Mouse (Mus musculus) 3T3-L1 (cell line): Measurements from ENCODE around the gene Hdhd3.
A peak's percentile ranks its signal among the peaks of the same experiment; 100 is the strongest.
"Not testable (repeated sequence)": the region's sequence is repeated elsewhere in the genome, so short reads cannot be mapped to it uniquely, and the experiment has no call there.

Experiments used
- DNase-seq: peaks from one replicate; pipeline ENCODE4 v3.0.0-alpha.2; 2015; ENCODE audit warnings: low read depth, low spot score

Gene Hdhd3

DNA sequence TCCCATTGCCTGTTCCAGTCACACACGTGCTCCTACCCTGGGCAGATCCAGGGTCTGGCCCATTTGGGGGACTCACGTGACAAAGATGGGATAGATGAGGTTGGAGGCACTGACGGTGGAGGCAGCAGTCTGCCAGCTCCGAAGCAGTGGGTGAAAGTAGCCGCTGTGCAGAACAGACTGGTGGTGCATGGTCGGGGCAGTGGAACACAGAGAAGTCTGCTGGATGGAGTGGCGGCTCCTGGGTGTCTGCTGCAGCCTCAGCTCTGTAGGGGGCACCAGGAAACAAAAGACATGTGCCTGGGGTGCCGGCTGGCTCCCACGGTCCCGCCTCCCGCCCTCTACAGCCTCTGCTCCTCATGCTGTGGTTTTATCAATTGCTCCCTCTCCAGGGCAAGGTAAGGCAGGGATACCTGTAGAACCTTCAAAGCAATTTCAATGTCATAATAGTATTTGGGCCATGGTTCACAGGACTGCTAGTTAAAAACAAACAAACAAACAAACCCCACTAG, 10.8 kb upstream of the Hdhd3 start:
- no peak for DNase-seq

DNA sequence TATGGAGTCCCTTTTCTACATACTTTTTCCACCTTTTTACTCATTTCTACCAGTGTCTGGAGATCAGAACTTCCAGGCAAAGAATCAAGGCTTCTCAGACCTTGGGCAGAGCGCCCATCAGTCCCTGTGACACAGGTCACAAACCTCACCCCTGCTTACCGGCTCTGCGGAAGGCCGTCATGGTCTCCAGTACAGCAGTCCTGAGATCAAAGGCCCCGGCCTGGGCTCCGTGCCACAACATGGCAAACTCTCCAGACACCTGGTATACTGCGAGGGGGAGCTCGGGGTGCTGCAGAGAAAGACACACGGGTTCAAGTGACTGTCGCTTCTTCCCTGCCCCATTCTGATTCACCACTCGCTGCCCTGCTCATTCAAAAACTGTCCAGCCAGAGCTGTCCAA, 6.7 kb upstream of the Hdhd3 start:
- no peak for DNase-seq

DNA sequence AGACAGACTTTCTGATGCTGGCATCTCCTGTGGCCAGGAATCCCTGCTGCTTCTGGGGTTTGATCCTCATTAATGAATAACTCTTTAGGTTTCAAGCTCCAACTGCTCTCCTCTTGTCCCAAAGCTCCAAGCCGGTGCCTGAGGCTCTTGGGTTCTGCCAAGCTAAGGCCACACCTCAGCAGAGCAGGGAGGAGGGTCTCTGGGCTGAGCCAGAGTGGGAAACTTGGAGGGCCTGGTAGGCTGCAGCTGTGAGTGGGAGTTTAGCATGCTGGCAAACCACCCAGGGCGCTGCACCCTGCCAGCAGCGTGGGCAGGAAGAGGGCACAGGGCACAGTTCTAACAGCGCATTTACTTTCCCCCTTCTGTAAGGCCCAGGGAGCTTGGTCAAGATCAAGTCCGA, 5.6 kb upstream of the Hdhd3 start:
- DNase-seq = no peak

DNA sequence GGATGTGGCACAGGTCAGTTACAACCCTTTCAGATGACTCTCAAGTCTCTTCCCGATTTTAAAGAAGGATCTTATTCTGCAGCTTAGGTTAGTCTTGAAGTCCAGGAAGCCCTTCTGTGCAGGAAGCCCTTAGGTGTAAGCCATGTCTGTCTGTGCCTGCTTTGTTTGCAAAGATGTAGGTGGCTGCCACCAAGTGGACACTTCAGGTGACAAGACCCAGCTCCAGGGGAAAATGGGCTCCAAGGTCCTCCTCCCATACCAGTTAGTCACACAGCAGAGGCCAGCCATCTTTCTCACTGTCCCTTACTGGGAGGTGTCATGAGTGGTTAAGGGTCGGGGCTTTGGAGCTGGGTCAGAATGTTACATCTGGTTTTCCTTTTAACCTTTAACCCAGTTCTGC, 3.5 kb upstream of the Hdhd3 start:
- DNase-seq = peak; percentile 70

DNA sequence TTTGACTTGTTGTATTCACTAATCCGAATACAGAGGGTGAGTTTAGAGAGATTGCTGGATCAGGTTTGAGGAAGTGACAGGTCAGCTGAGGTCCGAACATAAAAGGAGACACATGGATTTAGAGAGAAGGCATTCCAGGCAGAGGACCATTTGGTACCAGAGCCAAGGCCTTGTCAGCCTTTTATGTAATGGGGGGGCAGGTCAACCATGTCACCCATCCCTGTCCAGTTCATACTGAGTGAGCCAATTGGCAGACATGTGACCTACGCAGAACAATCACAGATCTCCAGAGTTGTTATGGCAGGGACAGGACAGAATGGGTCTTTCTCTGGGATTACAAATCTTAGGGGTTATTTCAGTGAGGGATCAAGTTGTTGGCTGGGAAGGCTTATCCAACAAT, 2.7 kb upstream of the Hdhd3 start:
- no peak for DNase-seq

DNA sequence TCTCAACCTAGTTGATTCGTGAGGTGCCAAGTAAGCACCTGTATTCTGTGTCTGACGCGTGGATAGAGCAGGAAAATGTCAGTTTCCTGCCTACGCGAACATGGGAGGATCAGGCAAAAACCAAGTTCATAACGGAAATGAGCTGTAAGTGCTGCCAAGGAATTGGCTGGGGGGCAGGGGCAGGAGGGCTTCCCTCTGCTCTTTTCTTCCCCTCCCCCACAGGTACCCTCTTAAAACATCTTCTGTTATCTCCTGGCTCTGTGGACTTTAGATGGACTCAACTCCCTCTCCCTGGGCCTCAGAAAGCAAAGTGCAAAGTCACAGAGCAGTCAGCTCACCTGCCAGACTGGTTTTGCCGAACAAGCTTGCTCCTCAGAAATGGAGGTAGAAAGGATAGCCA, 298 bp downstream of the Hdhd3 start:
- DNase-seq = no peak

DNA sequence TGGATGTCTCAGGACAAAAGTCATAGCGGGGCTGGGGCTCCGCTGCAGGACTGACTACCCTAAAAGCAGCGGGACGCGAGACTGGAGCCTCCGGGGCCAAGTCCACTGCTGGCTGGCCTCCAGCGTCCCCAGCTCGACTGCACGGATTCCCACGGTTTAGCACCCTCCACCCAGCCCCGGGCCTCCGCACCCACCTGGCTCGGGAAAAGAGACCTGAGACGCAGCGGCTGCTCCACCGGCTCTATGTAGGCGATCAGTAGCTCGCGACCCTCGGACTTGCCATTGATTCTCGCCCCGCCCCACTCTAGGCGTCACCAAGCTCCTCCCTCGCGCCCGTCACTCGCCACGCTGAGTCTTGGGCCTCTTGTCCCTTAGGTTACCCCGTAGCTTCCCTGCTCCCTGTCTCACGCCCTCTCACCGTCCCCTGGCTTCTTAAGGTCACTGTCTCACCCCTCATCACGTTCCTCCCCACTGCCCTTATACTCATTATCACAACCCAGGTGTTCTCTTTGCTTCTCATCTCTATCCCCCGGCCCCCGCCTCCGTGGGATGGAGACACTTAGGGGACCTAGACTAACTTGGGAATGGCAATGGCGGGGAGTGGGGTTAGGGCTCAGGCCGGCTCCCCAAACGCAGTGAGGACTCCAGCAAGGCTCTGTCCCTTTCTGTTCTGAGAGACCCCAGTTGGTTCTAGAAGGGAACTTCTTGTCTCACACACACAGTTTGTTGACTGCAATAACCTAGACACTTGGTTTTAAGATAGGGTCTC, 1.1 kb downstream of the Hdhd3 start:
- DNase-seq = peak; percentile 91

DNA sequence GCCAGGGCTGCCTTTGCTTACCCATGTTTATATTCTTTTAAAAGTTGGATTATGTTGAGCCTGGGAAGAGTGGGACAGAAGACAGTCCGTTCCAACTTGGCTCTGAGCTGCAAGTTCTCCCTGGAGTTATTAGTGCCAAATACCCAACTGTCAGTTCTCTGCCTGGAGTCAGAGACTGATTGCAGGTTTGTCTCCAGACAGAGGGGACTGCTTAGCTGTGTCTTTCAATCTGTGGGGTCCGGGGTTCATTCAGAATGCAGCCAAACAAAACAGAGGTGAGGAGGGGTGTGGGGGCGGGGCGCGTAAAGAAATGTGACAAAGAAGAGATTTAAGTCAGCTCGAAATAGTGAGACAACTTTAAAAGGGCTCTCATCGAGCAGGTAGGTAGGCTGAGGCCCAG, 1.7 kb downstream of the Hdhd3 start:
- peak; percentile 43 for DNase-seq

DNA sequence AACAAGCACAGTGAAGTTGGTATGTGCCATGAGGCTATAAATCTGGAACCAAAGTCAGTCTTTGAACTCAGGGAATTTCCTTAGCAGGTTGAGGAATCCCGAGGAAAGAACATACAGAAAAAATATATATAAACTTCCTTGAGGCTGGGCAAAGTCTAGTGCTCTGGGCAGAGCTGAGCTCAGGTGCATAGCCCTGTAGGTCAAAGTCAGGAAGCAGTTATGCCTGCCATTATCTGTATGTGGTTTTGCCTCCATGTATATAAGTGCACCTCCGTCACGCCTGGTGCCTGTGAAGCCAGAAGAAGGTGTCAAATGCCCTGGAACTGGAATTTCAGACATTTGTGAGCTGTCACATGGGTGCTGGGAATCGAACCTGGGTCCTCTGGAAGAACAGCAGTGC, 2.5 kb downstream of the Hdhd3 start:
- DNase-seq = no peak

DNA sequence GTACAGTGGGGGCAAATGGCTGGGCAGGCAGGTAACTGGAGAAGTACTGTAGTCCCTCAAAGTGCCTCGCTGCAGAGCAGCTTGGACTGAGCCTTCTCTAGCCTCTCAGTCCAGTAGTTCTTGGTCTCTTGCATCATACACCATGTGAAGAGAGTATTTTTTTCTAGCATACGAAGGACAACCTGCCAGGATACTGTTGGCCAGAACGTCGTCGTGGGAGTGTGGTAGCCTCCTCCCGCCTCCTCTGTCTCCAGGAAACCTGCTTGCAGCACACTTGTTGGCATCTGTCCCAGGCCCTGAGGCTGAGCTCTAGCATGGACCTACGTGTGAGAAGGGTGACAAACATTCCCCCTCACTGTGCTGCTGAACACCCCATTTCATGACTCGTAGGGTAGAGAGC, 6.5 kb downstream of the Hdhd3 start:
- peak; percentile 97 for DNase-seq

DNA sequence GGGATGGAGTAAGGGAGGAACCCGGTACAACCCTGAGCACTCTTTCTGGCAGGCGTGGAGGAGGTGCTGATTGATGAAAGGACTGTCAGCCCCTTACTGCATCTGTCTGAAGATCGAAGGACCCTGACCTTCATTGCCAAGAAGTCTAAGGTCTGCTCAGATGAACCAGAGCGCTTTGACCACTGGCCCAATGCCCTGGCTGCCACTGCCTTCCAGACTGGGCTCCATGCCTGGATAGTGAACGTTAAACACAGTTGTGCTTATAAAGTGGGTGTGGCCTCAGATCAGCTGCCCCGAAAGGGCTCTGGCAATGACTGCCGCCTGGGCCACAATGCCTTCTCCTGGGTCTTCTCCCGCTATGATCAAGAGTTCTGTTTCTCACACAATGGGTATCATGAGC, 7.3 kb downstream of the Hdhd3 start:
- DNase-seq = peak; percentile 58

DNA sequence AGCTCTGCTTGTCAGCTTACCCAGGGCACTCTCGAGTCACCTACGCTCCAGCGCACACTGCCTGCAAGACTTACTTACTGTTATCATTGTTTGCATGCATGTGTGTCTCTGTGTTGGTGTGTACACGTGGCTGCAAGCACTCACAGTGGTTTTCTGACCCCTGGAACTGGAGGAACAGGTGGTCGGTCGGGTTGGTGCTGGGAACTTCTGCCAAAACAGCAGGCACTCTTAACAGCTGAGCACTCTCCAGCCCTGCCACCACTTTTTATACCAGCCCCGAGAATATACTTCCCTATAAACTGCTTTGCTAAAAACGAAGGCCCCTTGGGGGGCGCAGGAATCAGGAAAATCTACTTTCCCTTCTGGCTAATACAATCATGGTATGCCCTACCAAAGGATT, 9.0 kb downstream of the Hdhd3 start:
- DNase-seq = no peak

DNA sequence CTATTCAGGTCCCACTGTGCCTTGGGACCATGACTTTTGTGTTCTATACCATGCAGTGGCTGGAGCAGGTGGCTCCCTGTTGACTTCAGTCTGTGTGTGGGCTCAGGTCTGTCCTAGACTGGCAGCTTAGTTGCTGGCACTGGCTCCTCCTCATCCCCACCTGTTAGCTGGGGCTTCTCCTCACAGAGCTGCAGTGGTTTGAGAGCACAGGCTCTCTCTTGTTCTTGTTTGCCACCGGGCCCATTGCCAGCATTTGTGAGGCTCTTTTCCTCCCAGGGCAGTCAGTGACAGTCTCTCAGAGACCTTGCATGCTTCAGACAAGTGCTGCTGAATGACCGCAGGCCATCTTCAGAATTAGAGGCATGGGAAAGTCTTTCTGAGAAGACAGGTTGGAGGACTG, 10.6 kb downstream of the Hdhd3 start:
- DNase-seq = no peak

DNA sequence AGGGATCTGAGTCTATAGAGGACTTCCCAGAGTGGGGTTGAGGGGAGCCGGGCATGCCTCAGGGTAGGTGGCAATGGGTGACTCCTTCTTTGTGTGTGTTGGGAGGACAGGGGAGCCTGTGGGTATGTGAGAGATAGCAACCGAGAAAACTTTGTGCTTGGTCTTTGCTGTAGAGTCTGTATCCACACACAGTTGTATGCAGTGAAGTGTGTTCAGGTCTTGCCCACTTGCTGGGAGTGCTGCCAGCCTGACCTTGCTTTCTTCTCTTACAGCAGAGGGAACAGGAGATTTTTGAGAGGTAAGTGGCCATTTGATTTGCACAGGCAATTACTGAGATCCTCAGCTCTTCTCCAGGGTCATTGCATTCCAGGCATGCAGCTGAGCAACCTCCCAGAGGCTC, 15.4 kb downstream of the Hdhd3 start:
- DNase-seq = no peak

DNA sequence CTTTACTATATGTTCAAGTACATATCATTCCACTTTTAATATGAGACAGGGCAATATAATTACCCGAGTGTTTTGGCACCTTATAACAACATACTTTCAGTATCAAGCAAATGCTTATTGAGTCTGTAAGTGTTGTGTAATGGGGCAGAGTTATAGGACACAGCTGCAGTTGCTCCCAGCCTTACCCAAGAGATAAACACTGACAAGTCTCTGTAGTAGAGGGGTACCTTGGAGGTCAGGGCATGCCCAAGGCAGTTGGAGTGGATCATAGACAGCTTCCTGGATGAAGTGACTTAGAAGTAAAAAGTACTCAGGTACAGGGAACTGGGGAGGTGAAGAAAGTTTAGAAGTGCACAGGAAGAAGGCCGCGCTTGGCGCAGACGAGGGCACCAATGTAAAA, 16.1 kb downstream of the Hdhd3 start:
- no peak for DNase-seq

DNA sequence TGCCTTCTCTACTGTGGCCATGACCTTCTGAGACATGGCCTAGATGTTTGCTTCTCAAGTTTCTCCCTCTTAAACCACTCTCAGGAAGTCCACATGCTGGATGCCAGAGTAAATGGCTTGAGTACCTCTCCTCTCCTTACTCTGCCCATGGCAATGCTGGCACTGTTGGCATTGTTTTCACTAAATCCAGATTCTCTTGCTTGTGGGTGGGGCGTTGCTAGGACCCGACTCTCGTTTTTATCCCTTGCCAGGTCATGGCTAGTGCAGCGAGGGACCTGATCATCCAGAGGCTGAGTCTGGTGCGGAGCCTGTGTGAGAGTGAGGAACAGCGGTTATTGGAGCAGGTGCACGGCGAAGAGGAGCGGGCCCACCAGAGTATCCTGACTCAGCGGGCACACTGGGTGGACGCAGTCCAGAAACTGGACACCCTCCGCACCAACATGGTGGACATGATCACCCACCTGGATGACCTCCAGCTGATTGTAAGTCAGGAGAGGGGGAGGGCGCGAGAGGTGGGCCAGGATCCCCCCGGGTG, 17.0 kb downstream of the Hdhd3 start:
- no peak for DNase-seq

DNA sequence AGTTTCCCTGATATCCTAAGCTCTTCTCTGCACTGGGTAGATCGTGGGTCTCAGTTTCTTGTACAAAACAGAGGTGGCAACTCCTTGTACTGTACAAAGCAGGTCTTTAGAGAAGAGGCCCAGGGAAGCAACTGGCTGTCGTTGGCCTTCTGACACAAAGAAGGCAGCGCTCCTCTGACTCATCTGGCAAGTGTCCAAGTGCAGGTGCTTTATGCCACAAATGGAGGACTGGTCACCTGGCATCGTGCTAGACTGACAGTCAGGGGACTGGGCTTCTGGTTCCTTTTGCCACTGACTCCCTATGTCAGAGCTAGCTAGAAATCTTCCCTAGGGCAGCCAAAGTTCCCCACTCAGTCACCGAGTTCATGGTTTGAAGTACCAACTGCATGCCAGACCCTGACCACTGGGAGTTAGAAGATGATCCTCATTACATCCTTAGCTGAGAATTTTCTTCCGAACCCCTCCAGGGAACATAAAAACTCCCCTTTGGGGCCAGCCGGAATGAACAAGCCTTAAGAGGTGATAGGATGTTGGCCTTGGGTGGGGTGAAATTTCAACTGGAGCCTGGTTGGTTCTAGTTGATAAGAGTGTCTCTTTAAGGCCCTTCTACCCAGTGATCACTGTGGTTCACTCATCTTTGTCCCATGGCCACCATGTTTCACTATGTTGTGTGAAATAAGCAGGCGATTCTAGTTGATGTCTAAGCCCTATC, 17.7 kb downstream of the Hdhd3 start:
- no peak for DNase-seq

DNA sequence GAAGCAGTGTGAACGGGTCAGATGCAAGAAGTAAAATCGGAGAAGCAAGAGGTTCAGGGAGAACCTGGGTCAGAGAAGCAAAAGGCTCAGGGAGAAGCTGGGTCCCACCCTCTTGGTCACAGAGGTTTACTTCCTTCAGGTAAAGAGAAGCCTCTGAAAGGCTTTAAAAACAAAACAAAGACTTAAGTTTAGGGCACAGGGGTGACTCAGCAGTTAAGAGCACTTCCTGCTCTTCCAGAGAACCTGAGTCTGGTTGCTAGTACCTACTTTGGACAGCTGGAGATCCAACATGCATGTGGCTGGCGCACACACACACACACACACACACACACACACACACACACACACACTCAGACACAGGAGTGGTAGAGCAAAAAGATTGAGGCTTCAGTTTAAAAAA, 18.3 kb downstream of the Hdhd3 start:
- no peak for DNase-seq

DNA sequence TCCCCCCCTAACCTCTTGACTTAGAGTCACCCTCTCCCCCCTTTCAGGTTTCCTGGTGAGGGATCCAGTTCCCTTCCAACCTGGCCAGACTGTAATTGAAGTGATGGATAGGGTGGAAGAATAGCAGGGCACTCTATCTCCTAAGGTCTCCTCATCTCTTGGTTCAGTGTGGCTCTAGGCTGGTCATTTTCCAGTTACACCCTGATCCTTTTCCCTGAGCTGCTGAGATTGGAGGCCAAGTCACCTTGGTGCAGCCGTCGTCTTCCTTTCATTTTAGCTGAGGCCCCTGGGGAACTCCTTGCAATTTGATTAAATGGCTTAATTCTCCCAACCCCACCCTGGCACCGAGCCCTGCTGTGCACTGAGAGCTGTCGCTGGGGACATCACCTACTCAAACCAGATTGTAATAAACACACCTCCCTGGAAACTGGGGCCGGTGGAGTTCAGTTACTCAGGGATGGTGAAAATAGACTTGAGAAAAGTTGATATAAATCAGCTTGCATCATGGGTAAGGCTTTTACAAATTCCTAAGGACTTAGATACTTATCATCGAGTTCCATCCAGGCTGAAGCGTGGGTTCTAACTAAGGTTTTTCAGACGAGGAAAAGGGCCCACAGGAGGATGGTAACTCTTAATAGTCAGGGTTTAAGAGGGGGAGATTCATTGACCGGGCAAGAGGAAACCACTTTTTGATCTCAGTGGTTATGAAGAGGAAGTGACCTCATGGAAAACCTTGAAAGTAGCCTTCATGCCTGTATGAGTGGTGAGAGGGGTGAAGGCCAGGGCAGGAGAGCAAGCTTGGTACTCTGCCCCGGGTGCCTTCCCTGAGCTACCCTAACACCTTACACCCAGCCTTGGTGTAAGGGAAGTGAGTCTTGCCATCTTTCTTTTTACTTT, 22.3 kb downstream of the Hdhd3 start:
- no peak for DNase-seq

DNA sequence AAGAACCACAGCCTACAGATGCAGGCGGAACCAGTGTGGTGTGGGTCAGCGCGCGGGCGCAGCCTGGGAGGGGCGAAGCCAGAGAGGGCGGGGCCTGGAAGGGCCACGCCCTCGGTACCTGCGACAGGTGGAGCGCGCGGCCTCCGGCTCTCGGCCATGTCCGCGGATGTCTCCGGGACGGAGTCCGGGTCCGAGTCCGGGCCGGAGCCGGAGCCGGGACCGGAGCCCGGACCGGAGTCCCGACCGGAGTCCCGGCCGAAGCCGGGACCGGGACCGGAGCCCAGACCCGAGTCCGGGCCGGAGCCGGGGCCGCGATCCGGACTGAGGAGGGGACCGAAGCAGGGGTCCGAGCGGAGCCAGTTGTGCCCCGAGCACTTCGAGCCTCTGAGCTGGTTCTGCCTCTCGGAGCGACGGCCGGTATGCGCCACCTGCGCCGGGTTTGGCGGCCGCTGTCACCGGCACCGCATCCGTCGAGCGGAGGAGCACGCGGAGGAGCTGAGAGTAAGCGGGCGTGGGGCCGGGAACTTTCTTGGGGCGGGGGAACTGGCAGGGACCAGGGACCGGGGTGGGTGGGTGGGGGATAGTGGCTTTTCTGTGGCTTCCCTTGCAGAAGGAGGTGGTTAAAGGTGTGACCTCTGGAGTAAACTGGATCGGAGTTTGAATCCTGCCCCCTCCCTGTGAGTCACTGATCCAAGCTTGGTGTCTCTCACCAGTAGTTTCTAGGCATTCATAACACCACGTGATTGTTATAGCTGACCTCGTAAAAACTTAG, 23.1 kb downstream of the Hdhd3 start, which contains the start of gene Bspry:
Gene Bspry, plus strand, starts transcription at position 117 of the 772 bp plus-strand sequence.
- DNase-seq = no peak

DNA sequence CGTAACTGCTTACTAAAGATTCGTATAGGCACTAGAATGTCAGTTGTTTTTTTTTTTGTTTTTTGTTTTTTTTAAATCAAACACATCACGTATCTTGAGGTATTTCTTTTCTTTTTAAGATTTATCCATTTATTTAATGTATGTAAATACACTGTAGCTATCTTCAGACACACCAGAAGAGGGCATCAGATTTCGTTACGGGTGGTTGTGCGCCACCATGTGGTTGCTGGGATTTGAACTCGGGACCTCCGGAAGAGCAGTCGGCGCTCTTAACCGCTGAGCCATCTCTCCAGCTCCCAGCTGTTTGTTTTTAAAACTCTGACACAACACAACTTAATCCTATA, 23.7 kb downstream of the Hdhd3 start:
- not testable (repeated sequence) for DNase-seq
